Mouse (Mus musculus): ENCODE measurements around the gene Ttc34. TPM values are rescaled to one million over a fixed set of nuclear protein-coding genes. Genes with fewer than 3 reads are reported as not detected.

The Ttc34 gene
- total RNA-seq, 2 experiments from 2014 or later, result 2.5 to 2.9 TPM

GRCm38 (mm10) chr4:154916662-154917061 is 79.4 kb downstream of the Ttc34 start:
- intact Hi-C loops (cut with DNase I), result no loop called here
- no peak for DNase-seq (ENCODE audit: extremely low spot score in 1 of 2, low spot score in 2 of 2)

Other genes with a start within 250 kb of the Ttc34 start
- 1 to 10 TPM; 4.9 to 6.1 TPM for gene Prdm16, start 200.6 kb upstream of the Ttc34 start, total RNA-seq (2021)
- not detected for gene Actrt2, start 169.6 kb upstream of the Ttc34 start, total RNA-seq (2021)
- under 1 TPM; 0.22 to 0.51 TPM for gene Mmel1, start 32.1 kb downstream of the Ttc34 start, total RNA-seq (2021)
- gene Fam213b, start 61.7 kb downstream of the Ttc34 start, total RNA-seq (2021), result 10 to 100 TPM; 25.5 to 26.0 TPM
- under 1 TPM; 0.61 to 0.99 TPM for gene Tnfrsf14, start 91.1 kb downstream of the Ttc34 start, total RNA-seq (2021)
- gene Hes5, start 123.5 kb downstream of the Ttc34 start, total RNA-seq (2021), result 10 to 100 TPM; 33.3 to 61.6 TPM
- 10 to 100 TPM; 30.6 to 31.9 TPM for gene Pank4, start 126.7 kb downstream of the Ttc34 start, total RNA-seq (2021)
- 10 to 100 TPM; 33.3 to 41.2 TPM for gene Plch2, start 219.3 kb downstream of the Ttc34 start, total RNA-seq (2021)
- gene Pex10, start 229.6 kb downstream of the Ttc34 start, total RNA-seq (2021), result 10 to 100 TPM; 18.0 to 19.3 TPM
- gene Rer1, start 248.9 kb downstream of the Ttc34 start, total RNA-seq (2021), result 10 to 100 TPM; 68.8 to 71.0 TPM
- 10 to 100 TPM; 16.0 to 16.3 TPM for gene Morn1, start 249.1 kb downstream of the Ttc34 start, total RNA-seq (2021)